Mouse (Mus musculus) thymus, postnatal 10 days (tissue): ENCODE measurements around the gene Cby3.
A peak's percentile ranks its signal among the peaks of the same experiment; 100 is the strongest.

Experiments used
- DNase-seq, 2 experiments: peaks; one replicate each; pipeline ENCODE4 v3.0.0; 2021; ENCODE audit warnings: low spot score in 2 of 2

Cby3 gene

GRCm38 (mm10) chr11:50364548-50364947 is 10.3 kb downstream of the Cby3 start:
- peak; percentile 65 to 83 for DNase-seq

GRCm38 (mm10) chr11:50365322-50365721 is 11.1 kb downstream of the Cby3 start:
- no peak for DNase-seq

GRCm38 (mm10) chr11:50367531-50367930 is 13.3 kb downstream of the Cby3 start:
- no peak for DNase-seq

- DNase-seq = no peak
Observed at GRCm38 (mm10) chr11:50369360-50369911, 15.2 kb downstream of the Cby3 start.

- DNase-seq = no peak
Observed at GRCm38 (mm10) chr11:50370969-50371368, 16.7 kb downstream of the Cby3 start.

- peak; percentile 30 to 70 for DNase-seq
Observed at GRCm38 (mm10) chr11:50371399-50371841, 17.2 kb downstream of the Cby3 start.

GRCm38 (mm10) chr11:50371911-50372310 is 17.6 kb downstream of the Cby3 start:
- DNase-seq = no peak

- no peak for DNase-seq
Observed at GRCm38 (mm10) chr11:50373086-50373485, 18.8 kb downstream of the Cby3 start.

- no peak for DNase-seq
Observed at GRCm38 (mm10) chr11:50373621-50374020, 19.4 kb downstream of the Cby3 start.

- no peak for DNase-seq
Observed at GRCm38 (mm10) chr11:50374286-50375015, 20.2 kb downstream of the Cby3 start.

GRCm38 (mm10) chr11:50375421-50375820 is 21.2 kb downstream of the Cby3 start:
- DNase-seq = no peak

GRCm38 (mm10) chr11:50376156-50376790 is 22.0 kb downstream of the Cby3 start:
- peak in 1 of 2 experiments; percentile 19 for DNase-seq

- DNase-seq = peak; percentile 96 to 97
Observed at GRCm38 (mm10) chr11:50376911-50377891, 22.9 kb downstream of the Cby3 start, which contains the start of gene Hnrnph1. Gene Hnrnph1 (plus strand): TSS chr11:50376990.

GRCm38 (mm10) chr11:50377892-50378684 is 23.8 kb downstream of the Cby3 start:
- peak; percentile 79 to 83 for DNase-seq

GRCm38 (mm10) chr11:50379023-50379752 is 24.9 kb downstream of the Cby3 start:
- DNase-seq = no peak

GRCm38 (mm10) chr11:50381311-50381710 is 27.0 kb downstream of the Cby3 start:
- DNase-seq = no peak

- no peak for DNase-seq
Observed at GRCm38 (mm10) chr11:50387167-50387679, 33.0 kb downstream of the Cby3 start.

- no peak for DNase-seq
Observed at GRCm38 (mm10) chr11:50387697-50388096, 33.4 kb downstream of the Cby3 start.

GRCm38 (mm10) chr11:50388217-50388929 is 34.1 kb downstream of the Cby3 start:
- no peak for DNase-seq
